Mouse (Mus musculus): ENCODE measurements around the gene Ncapg.

Gene Ncapg

DNA sequence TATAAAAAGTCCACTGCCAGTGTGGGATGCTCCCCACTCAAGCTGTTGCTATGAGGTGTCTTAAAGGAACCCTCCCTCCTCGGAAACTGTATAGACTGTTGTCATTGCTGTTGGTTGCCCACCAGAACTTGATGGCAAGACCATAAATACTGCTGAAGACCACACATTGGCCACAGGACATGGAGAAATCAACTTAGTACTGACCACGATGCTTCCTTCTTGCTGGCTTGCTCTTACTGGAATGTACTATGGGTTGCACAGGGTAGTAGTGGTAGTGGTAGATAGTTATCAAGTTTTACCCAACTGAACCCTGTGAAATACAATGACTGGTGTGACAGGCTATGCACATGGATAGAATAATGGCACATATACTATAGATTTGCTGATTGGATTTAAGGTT is 37.1 kb downstream of the Ncapg start:
- DNase-seq (ENCODE audit: low spot score), result no peak

DNA sequence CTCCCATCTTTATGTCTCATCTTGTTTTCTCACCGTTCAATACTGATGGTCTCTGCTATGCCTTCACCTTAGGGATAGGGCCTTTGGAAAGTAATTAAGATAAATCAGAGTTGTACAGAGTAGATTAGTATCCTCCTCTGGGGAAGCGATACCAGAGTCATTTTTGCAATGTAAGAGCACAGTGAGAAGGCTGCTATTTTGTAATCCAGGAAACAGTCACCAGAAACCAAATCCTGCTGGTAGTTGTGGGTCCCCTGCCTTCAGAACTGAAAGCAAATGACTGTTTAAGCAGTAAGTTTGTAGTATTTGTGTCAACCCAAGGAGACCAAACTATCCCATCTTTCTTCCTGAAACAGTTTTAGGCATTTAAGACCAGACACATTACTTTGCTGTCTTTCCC is 39.9 kb downstream of the Ncapg start:
- no peak for DNase-seq (ENCODE audit: low spot score)

DNA sequence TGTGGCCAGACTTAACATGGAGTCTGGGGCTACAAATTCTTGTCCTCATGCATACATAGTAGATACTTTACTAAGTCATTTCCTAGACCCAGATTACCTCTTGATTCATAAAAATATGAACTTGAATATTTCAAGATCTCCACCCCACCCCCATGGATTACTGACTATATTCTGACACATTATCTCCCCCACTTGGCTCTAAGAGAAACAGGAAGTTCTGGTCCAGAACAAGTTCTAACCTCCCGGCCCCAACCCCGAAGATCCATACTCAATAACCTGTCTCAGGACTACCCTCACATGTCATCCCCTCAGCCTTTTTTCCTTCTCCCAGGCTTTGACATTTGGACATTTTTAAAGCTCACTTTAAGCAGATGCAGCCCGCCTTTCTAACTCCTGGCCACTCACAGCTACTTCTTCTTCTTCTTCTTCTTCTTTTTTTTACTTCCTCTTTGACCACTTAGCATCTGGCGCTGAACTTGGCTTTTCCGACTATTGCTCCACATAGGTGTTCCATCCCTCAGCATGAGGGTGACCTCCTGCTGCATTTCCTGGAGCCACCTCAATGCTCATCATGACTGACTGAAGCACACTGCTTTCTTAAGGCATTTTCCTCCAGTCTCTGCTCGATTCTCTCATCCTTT is 49.2 kb downstream of the Ncapg start:
- DNase-seq (ENCODE audit: low spot score), result no peak

DNA sequence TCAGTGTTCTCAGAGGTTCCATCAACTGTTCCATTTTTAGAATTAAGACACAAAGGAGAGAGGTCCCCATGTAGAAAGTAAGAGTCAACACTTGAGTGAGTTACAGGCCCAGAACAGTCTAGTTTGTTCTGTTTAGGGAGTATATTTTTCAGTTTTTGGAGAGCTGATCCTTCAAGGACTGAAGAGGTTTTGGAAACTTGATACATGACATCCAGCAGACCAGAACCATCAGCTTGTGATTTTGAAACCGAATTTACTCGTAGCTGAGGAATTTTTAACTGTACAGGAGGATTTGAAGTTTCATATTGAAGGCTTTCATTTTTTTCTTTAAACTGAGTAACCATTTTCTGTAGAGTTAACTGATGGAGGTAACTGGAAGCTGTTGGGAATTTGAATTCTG is 64.0 kb downstream of the Ncapg start:
- no peak for DNase-seq (ENCODE audit: low spot score)

DNA sequence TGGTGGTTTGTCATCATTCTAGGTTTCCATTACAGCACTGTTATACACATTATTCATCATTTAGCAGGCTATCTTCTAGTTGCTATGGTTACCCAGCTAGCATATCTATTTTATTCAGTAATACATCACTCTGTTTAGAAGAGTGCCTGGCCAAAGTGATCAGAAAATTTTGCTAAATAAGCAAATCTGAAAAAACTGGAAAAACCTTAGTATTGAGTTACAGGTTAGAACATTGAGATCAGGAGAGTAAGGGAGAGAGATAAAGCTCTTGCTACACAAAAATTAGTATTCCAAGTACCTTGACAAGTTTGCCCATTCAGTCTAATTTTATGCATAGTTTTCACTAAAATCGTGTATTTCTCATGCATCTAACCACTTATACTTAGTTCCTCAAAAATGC is 68.2 kb downstream of the Ncapg start:
- DNase-seq (ENCODE audit: low spot score), result no peak
